Mouse (Mus musculus): ENCODE measurements around the gene Adcy2.

DNA sequence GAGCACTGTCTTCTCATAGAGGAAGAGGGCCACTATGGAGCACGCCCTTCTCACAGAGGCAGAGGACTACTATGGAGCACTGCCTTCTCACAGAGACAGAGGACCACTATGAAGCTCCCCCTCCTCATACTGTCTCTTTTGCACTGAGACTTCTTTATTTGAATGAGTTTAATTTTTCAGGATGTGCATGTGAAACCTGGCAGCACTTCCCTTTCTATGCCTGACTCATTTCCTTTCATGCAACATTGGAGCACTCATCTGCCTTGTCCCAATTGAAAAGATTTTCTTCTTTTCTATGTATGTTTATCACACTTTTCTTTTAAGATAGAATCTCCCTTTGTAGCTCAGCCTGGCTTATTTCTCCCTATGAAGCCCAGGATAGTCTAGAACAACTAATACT is 96.6 kb downstream of the Adcy2 start:
- TF ChIP-seq CTCF (IDR thresholded peaks at IDR 0.05; ENCODE audit: borderline replicate concordance, insufficient read depth, low read length) (no peak), POLR2A (IDR thresholded peaks at IDR 0.05; ENCODE audit: low read depth, low read length) (no peak)
